Mouse (Mus musculus) lung, adult 2 months (tissue): Measurements from ENCODE around the gene Plin4. TPM values are rescaled to one million over a fixed set of nuclear protein-coding genes. Genes with fewer than 3 reads are reported as not detected.
A peak's percentile ranks its signal among the peaks of the same experiment; 100 is the strongest.

ENCODE experiments used
- DNase-seq: peaks from one replicate; pipeline ENCODE4 v3.0.0; 2022
- H3K4me1 ChIP-seq: fragments of 200-500 bp; 2 replicates; pipeline ENCODE4 v1.6.1; 2011; ENCODE audit warnings: low read length; ENCODE audit not compliant: control insufficient read depth, insufficient read depth
- H3K4me3 ChIP-seq: fragments of 200-500 bp; replicated peaks from 2 replicates; pipeline ENCODE3; 2011; ENCODE audit warnings: low read depth, mild to moderate bottlenecking, control low read depth, low read length; ENCODE audit errors: extremely low read depth
- CTCF ChIP-seq: fragments of 200-500 bp; IDR thresholded peaks from 2 replicates; pipeline ENCODE4 v1.5.1; 2011; ENCODE audit warnings: mild to moderate bottlenecking, low read length, control low read depth; ENCODE audit not compliant: insufficient read depth
- POLR2A ChIP-seq: fragments of 200-500 bp; IDR thresholded peaks from 2 replicates; pipeline ENCODE4 v1.6.1; 2011; ENCODE audit warnings: low read depth, mild to moderate bottlenecking, control low read depth, low read length, borderline replicate concordance; ENCODE audit errors: extremely low read depth
- WGBS: fragments of 180-500 bp; shearing (Covaris S2); methylation state at CpG from one replicate; pipeline ENCODE4 v1.1.7; 2018; 5-methylcytosine and 5-hydroxymethylcytosine counted together
- polyA plus RNA-seq: library from polyadenylated mRNA; depleted of rRNA; stranded (reverse); fragments of >200 nt; gene quantifications from 2 replicates; pipeline ENCODE4 v1.2.3, GENCODE M21; 2012

Gene Plin4
- polyA plus RNA-seq, 1 experiment: 25.2 TPM

- TF ChIP-seq POLR2A (no peak), CTCF (no peak)
- H3K4me3 ChIP-seq: no peak overlapping the region
- 85% methylated on average over 10 of the region's 10 CpGs for WGBS
- H3K4me1 ChIP-seq: peaks cover 6% of the 10 kb centered on the region
- DNase-seq: no peak
These were observed 21.5 kb upstream of the Plin4 start for GRCm38 (mm10) chr17:56131136-56131535.

- no peak for DNase-seq
- no peak overlapping the region for H3K4me3 ChIP-seq
- TF ChIP-seq CTCF: no peak
- no peak for TF ChIP-seq POLR2A
- WGBS: 39% methylated on average over 15 of the region's 15 CpGs
- H3K4me1 ChIP-seq: peaks cover 3% of the 10 kb centered on the region; the same call in 1 of the 2 replicates
These were observed 18.6 kb upstream of the Plin4 start for GRCm38 (mm10) chr17:56128246-56128645.

DNA sequence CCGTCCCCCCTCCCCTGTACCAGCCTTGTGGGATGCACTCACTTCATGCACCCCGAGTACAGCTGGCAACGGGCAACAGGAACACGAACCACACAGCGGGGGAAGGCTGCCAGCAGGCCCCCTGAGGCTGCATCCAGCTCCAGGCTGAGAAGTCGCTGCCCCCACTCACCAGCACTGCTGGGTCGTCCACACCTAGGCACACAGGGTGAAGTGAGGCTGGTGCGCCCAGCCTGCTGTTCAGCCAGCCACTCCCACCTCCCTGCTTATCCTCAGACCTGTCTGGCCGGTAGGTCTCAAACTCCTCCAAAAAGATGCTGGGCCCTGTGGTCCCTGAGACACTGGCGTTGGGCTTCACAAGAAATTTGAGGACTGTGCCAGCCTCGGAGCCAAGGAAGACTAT is 16.6 kb upstream of the Plin4 start:
- DNase-seq: no peak
- TF ChIP-seq POLR2A: no peak
- no peak for TF ChIP-seq CTCF
- Histone ChIP-seq H3K4me1 (no peaks in the 10 kb centered on the region), H3K4me3 (no peak overlapping the region)
- 81% methylated on average over 11 of the region's 11 CpGs for WGBS

GRCm38 (mm10) chr17:56125276-56125630 is 15.7 kb upstream of the Plin4 start:
- TF ChIP-seq POLR2A (no peak), CTCF (no peak)
- Histone ChIP-seq H3K4me1 (no peaks in the 10 kb centered on the region), H3K4me3 (no peak overlapping the region)
- DNase-seq: no peak
- WGBS: 87% methylated on average over 4 of the region's 4 CpGs

- TF ChIP-seq CTCF: peak; percentile 82
- TF ChIP-seq POLR2A: 0 out of 2 replicates have a peak, but pooled peaks have one; percentile 11
- H3K4me3 ChIP-seq: peak overlapping the region; percentile 52
- WGBS: 28% methylated on average over 59 of the region's 59 CpGs
- peak; percentile 57 for DNase-seq
- 0 out of 2 replicates have a peak, but pooled peaks cover 2% of the 10 kb centered on the region for H3K4me1 ChIP-seq
These were observed 15.0 kb upstream of the Plin4 start for GRCm38 (mm10) chr17:56124377-56125275.

GRCm38 (mm10) chr17:56123681-56124340 is 14.2 kb upstream of the Plin4 start:
- 51% methylated on average over 59 of the region's 59 CpGs for WGBS
- no peak for TF ChIP-seq POLR2A
- no peak for TF ChIP-seq CTCF
- 0 out of 2 replicates have a peak, but pooled peaks cover 2% of the 10 kb centered on the region for H3K4me1 ChIP-seq
- no peak overlapping the region for H3K4me3 ChIP-seq
- DNase-seq: no peak

DNA sequence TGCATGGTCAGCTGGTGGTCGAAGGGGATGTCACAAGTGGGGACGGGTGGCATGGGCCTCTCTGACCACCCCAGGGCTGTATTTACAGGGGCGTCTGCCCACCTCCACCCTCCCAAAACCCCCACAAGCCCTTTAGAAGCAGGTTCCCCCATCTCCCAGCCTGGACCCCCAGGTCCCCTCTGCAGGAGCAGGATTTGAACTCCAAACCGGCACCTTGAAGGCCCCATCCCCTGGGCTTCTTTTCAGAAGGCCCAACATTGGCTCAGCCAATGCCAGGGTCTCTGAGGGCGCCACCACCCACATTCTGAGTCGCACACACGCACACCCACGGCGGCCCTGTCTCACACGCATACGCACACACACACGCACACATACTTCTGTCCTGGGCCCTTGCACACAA is 13.6 kb upstream of the Plin4 start:
- no peak for DNase-seq
- H3K4me1 ChIP-seq: 0 out of 2 replicates have a peak, but pooled peaks cover 2% of the 10 kb centered on the region
- no peak overlapping the region for H3K4me3 ChIP-seq
- TF ChIP-seq POLR2A (no peak), CTCF (no peak)
- 94% methylated on average over 12 of the region's 12 CpGs for WGBS

GRCm38 (mm10) chr17:56121826-56122225 is 12.2 kb upstream of the Plin4 start, which contains the start of gene Lrg1:
Gene Lrg1 (minus strand): TSS chr17:56122001.
- TF ChIP-seq CTCF (no peak), POLR2A (peak; percentile 30; the same call in 1 of the 2 replicates)
- H3K4me1 ChIP-seq: 0 out of 2 replicates have a peak, but pooled peaks cover 2% of the 10 kb centered on the region
- peak within 1 kb of the TSS; percentile 33 for H3K4me3 ChIP-seq
- peak; percentile 34 for DNase-seq
- WGBS: 25% methylated on average over 2 of the region's 2 CpGs
